Mouse (Mus musculus) MEL (cell line): ENCODE results near the gene Mrps18a. TPM values are rescaled to one million over a fixed set of nuclear protein-coding genes. Genes with fewer than 3 reads are reported as not detected.

ENCODE experiments used
- DNase-seq: peaks from one replicate; pipeline ENCODE4 v3.0.0; 2011; ENCODE audit warnings: low read depth, low spot score
- H3K27ac ChIP-seq: 2 replicates; pipeline ENCODE4 v1.5.1; 2012; ENCODE audit warnings: low read depth, mild to moderate bottlenecking, control low read depth, low read length, moderate library complexity; ENCODE audit not compliant: control insufficient read depth
- H3K27me3 ChIP-seq, 2 experiments: fragments of 150-350 bp in 1 of 2; sonication (generic) in 1 of 2; 2 replicates each; pipeline ENCODE4 v1.6.1; 2012; ENCODE audit warnings: low read length in 2 of 2, mild to moderate bottlenecking in 2 of 2, improper control_type of control experiment in 1 of 2, moderate library complexity in 1 of 2; ENCODE audit not compliant: insufficient read depth in 2 of 2, control insufficient read depth in 1 of 2
- H3K36me3 ChIP-seq, 2 experiments: 2 replicates each; pipeline ENCODE4 v1.6.1; 2012 to 2014; ENCODE audit warnings: low read length in 2 of 2, improper control_type of control experiment in 1 of 2, inconsistent platforms in 1 of 2, mild to moderate bottlenecking in 1 of 2; ENCODE audit not compliant: insufficient read depth in 2 of 2, control insufficient read depth in 1 of 2
- H3K4me1 ChIP-seq, 2 experiments: fragments of 150-350 bp in 1 of 2; sonication (generic) in 1 of 2; 2 replicates each; pipeline ENCODE4 v1.6.1; 2012; ENCODE audit warnings: low read length in 2 of 2, improper control_type of control experiment in 1 of 2, mild to moderate bottlenecking in 1 of 2; ENCODE audit not compliant: insufficient read depth in 2 of 2, control insufficient read depth in 1 of 2
- H3K4me3 ChIP-seq, 2 experiments: fragments of 150-350 bp in 1 of 2; sonication (generic) in 1 of 2; 2 replicates each; pipeline ENCODE4 v1.5.1; 2012; ENCODE audit warnings: low read depth in 2 of 2, low read length in 2 of 2, mild to moderate bottlenecking in 2 of 2, moderate library complexity in 2 of 2, control low read depth in 1 of 2, improper control_type of control experiment in 1 of 2; ENCODE audit not compliant: control insufficient read depth in 1 of 2, insufficient read depth in 1 of 2
- H3K79me2 ChIP-seq: 2 replicates; pipeline ENCODE4 v1.6.1; 2012; ENCODE audit warnings: mild to moderate bottlenecking, low read length, moderate library complexity; ENCODE audit not compliant: control insufficient read depth, poor library complexity, insufficient read depth
- H3K9ac ChIP-seq: 2 replicates; pipeline ENCODE4 v1.6.1; 2012; ENCODE audit warnings: low read depth, mild to moderate bottlenecking, control low read depth, low read length, moderate library complexity; ENCODE audit not compliant: control insufficient read depth, poor library complexity, severe bottlenecking
- H3K9me3 ChIP-seq: fragments of 150-350 bp; sonication (generic); replicated peaks from 2 replicates; pipeline ENCODE4 v1.6.1; 2012; ENCODE audit warnings: mild to moderate bottlenecking, low read length, improper control_type of control experiment, moderate library complexity; ENCODE audit not compliant: insufficient read depth
- CHD1 ChIP-seq: IDR thresholded peaks from 2 replicates; pipeline ENCODE4 v1.6.1; 2012; ENCODE audit warnings: low read depth, mild to moderate bottlenecking, inconsistent platforms, low read length, improper control_type of control experiment
- CHD2 ChIP-seq: IDR thresholded peaks from 2 replicates; pipeline ENCODE4 v1.6.1; 2011; ENCODE audit warnings: low read length, improper control_type of control experiment
- CTCF ChIP-seq, 3 experiments: IDR thresholded peaks in 2 of 3; conservative IDR thresholded peaks in 1 of 3; 2 replicates each; pipeline ENCODE4 v1.5.1; 2011 to 2012; ENCODE audit warnings: low read length in 3 of 3, low read depth in 2 of 3, mild to moderate bottlenecking in 2 of 3, improper control_type of control experiment in 1 of 3, inconsistent platforms in 1 of 3, mixed read lengths in 1 of 3, moderate library complexity in 1 of 3; ENCODE audit not compliant: control insufficient read depth in 1 of 3, insufficient read depth in 1 of 3, poor library complexity in 1 of 3, severe bottlenecking in 1 of 3
- E2F4 ChIP-seq: IDR thresholded peaks from 2 replicates; pipeline ENCODE4 v1.6.1; 2011; ENCODE audit warnings: low read depth, low read length, improper control_type of control experiment, borderline replicate concordance
- ELF1 ChIP-seq: IDR thresholded peaks from 2 replicates; pipeline ENCODE4 v1.6.1; 2014; ENCODE audit warnings: low read depth, mild to moderate bottlenecking, inconsistent platforms, low read length, improper control_type of control experiment, moderate library complexity
- EP300 ChIP-seq, 2 experiments: IDR thresholded peaks; 2 replicates each; pipeline ENCODE4 v1.6.1; 2011; ENCODE audit warnings: improper control_type of control experiment in 2 of 2, low read length in 2 of 2, low read depth in 1 of 2, mild to moderate bottlenecking in 1 of 2
- ETS1 ChIP-seq: IDR thresholded peaks from 2 replicates; pipeline ENCODE4 v1.6.1; 2012; ENCODE audit warnings: low read depth, mild to moderate bottlenecking, inconsistent platforms, low read length, improper control_type of control experiment, moderate library complexity
- GABPA ChIP-seq: IDR thresholded peaks from 2 replicates; pipeline ENCODE4 v1.6.1; 2012; ENCODE audit warnings: low read depth, mild to moderate bottlenecking, inconsistent platforms, low read length, improper control_type of control experiment, moderate library complexity
- HCFC1 ChIP-seq: IDR thresholded peaks from 2 replicates; pipeline ENCODE4 v1.6.1; 2012; ENCODE audit warnings: low read depth, mild to moderate bottlenecking, inconsistent platforms, low read length, improper control_type of control experiment, moderate library complexity
- JUND ChIP-seq: IDR thresholded peaks from 2 replicates; pipeline ENCODE4 v1.6.1; 2011; ENCODE audit warnings: low read depth, mild to moderate bottlenecking, improper control_type of control experiment, low read length
- KAT2A ChIP-seq: conservative IDR thresholded peaks from 2 replicates; pipeline ENCODE4 v1.6.1; 2012; ENCODE audit warnings: low read depth, low read length, improper control_type of control experiment, inconsistent platforms
- MAFK ChIP-seq: IDR thresholded peaks from 2 replicates; pipeline ENCODE4 v1.6.1; 2011; ENCODE audit warnings: low read depth, mild to moderate bottlenecking, low read length, improper control_type of control experiment, borderline replicate concordance
- MAX ChIP-seq: IDR thresholded peaks from 2 replicates; pipeline ENCODE4 v1.6.1; 2011; ENCODE audit warnings: low read length, improper control_type of control experiment
- MXI1 ChIP-seq: IDR thresholded peaks from 2 replicates; pipeline ENCODE4 v1.6.1; 2011; ENCODE audit warnings: mild to moderate bottlenecking, low read depth, low read length, improper control_type of control experiment
- MYB ChIP-seq: IDR thresholded peaks from 2 replicates; pipeline ENCODE4 v1.6.1; 2011; ENCODE audit warnings: mild to moderate bottlenecking, low read depth, low read length, improper control_type of control experiment
- NELFE ChIP-seq: IDR thresholded peaks from 2 replicates; pipeline ENCODE4 v1.6.1; 2011; ENCODE audit warnings: low read depth, low read length, improper control_type of control experiment
- NRF1 ChIP-seq: IDR thresholded peaks from 2 replicates; pipeline ENCODE4 v1.6.1; 2014; ENCODE audit warnings: low read depth, mild to moderate bottlenecking, inconsistent platforms, low read length, improper control_type of control experiment, moderate library complexity; ENCODE audit not compliant: poor library complexity, insufficient read depth, severe bottlenecking
- POLR2A ChIP-seq, 2 experiments: IDR thresholded peaks; 2 replicates each; pipeline ENCODE4 v1.6.1; 2011 to 2012; ENCODE audit warnings: low read length in 2 of 2, mild to moderate bottlenecking in 2 of 2, control low read depth in 1 of 2, improper control_type of control experiment in 1 of 2, low read depth in 1 of 2, moderate library complexity in 1 of 2; ENCODE audit not compliant: control insufficient read depth in 1 of 2, insufficient read depth in 1 of 2, poor library complexity in 1 of 2
- POLR2AphosphoS5 ChIP-seq: IDR thresholded peaks from 2 replicates; pipeline ENCODE4 v1.6.1; 2012; ENCODE audit warnings: low read depth, borderline replicate concordance, mild to moderate bottlenecking, inconsistent platforms, low read length, moderate library complexity, mixed read lengths
- RCOR1 ChIP-seq: IDR thresholded peaks from 2 replicates; pipeline ENCODE4 v1.6.1; 2012; ENCODE audit warnings: low read depth, mild to moderate bottlenecking, inconsistent platforms, low read length, improper control_type of control experiment
- SIN3A ChIP-seq: IDR thresholded peaks from 2 replicates; pipeline ENCODE4 v1.6.1; 2012; ENCODE audit warnings: low read length, improper control_type of control experiment, inconsistent platforms
- SMC3 ChIP-seq: IDR thresholded peaks from 2 replicates; pipeline ENCODE4 v1.6.1; 2011; ENCODE audit warnings: low read depth, low read length, improper control_type of control experiment
- TAL1 ChIP-seq: IDR thresholded peaks from 2 replicates; pipeline ENCODE4 v1.6.1; 2012; ENCODE audit warnings: mild to moderate bottlenecking, inconsistent platforms, low read length, moderate library complexity, mixed read lengths
- UBTF ChIP-seq: IDR thresholded peaks from 2 replicates; pipeline ENCODE4 v1.6.1; 2012; ENCODE audit warnings: low read depth, mild to moderate bottlenecking, inconsistent platforms, low read length, improper control_type of control experiment, moderate library complexity, borderline replicate concordance; ENCODE audit not compliant: insufficient read depth
- USF1 ChIP-seq: IDR thresholded peaks from 2 replicates; pipeline ENCODE4 v1.6.1; 2014; ENCODE audit warnings: low read depth, mild to moderate bottlenecking, inconsistent platforms, low read length, improper control_type of control experiment, moderate library complexity
- USF2 ChIP-seq, 2 experiments: IDR thresholded peaks; 2 replicates each; pipeline ENCODE4 v1.6.1; 2011 to 2012; ENCODE audit warnings: improper control_type of control experiment in 2 of 2, low read length in 2 of 2, borderline replicate concordance in 1 of 2, inconsistent platforms in 1 of 2, low read depth in 1 of 2, mild to moderate bottlenecking in 1 of 2; ENCODE audit not compliant: insufficient read depth in 1 of 2
- ZMIZ1 ChIP-seq: IDR thresholded peaks from 2 replicates; pipeline ENCODE4 v1.6.1; 2012; ENCODE audit warnings: low read depth, mild to moderate bottlenecking, inconsistent platforms, low read length, improper control_type of control experiment, moderate library complexity
- polyA plus RNA-seq, 2 experiments: library from polyadenylated mRNA; stranded (reverse) in 1 of 2; unstranded in 1 of 2; fragments of >175 nt in 1 of 2; fragments of >200 nt in 1 of 2; gene quantifications; 2 replicates each; pipeline versions ENCODE4 v1.2.1 to v1.2.4; 2012; ENCODE audit warnings: low replicate concordance in 2 of 2, low read depth in 1 of 2; ENCODE audit not compliant: insufficient read length in 2 of 2, insufficient read depth in 1 of 2, missing spikeins in 1 of 2
- total RNA-seq: library from RNA; depleted of rRNA; stranded (reverse); fragments of 300-350 nt; gene quantifications from 2 replicates; pipeline ENCODE4 v1.2.3, GENCODE M21; 2012

The Mrps18a gene
- total and polyA plus RNA-seq, 3 experiments = 159 to 181 TPM; not detected in 1

- Histone ChIP-seq H3K27ac (no peak overlapping the region), H3K9me3 (no peaks in the 10 kb centered on the region), H3K27me3 (no peaks in the 10 kb centered on the region), H3K79me2 (peaks cover 12% of the 10 kb centered on the region; the same call in 1 of the 2 replicates), H3K9ac (no peak overlapping the region), H3K4me1 (no peaks in the 10 kb centered on the region), H3K36me3 (peaks cover 0 to 6% of the 10 kb centered on the region in 2 experiments; a peak in 2 of 4 replicates), H3K4me3 (no peak overlapping the region)
- DNase-seq = no peak
- TF ChIP-seq EP300 (IDR thresholded peaks at IDR 0.05; ENCODE audit: low read depth in 1 of 2, low read length in 2 of 2) (no peak), RCOR1 (no peak), POLR2A (IDR thresholded peaks at IDR 0.05; ENCODE audit: control insufficient read depth in 1 of 2, insufficient read depth in 1 of 2, low read depth in 1 of 2, low read length in 2 of 2, poor library complexity in 1 of 2) (no peak), CHD1 (no peak), ZMIZ1 (no peak), E2F4 (no peak), MAX (no peak), NELFE (no peak), CHD2 (no peak), USF1 (no peak), GABPA (no peak), ELF1 (no peak), MXI1 (no peak), TAL1 (no peak), CTCF (IDR thresholded peaks at IDR 0.05 in 2 of 3, conservative IDR thresholded peaks at IDR 0.05 in 1 of 3; ENCODE audit: control insufficient read depth in 1 of 3, insufficient read depth in 1 of 3, low read depth in 2 of 3, low read length in 3 of 3, poor library complexity in 1 of 3, severe bottlenecking in 1 of 3) (no peak), NRF1 (no peak), MYB (no peak)
Observed at GRCm38 (mm10) chr17:46119641-46120040, 8.9 kb downstream of the Mrps18a start.

- Histone ChIP-seq H3K27ac (no peak overlapping the region), H3K79me2 (no peaks in the 10 kb centered on the region), H3K9me3 (no peaks in the 10 kb centered on the region), H3K36me3 (peaks cover 0 to 6% of the 10 kb centered on the region in 2 experiments; a peak in 2 of 4 replicates), H3K4me1 (no peaks in the 10 kb centered on the region), H3K9ac (no peak overlapping the region), H3K27me3 (no peaks in the 10 kb centered on the region), H3K4me3 (no peak overlapping the region)
- DNase-seq = no peak
- TF ChIP-seq SMC3 = no peak
- no peak for TF ChIP-seq ETS1
- TF ChIP-seq CTCF (IDR thresholded peaks at IDR 0.05 in 2 of 3, conservative IDR thresholded peaks at IDR 0.05 in 1 of 3; ENCODE audit: control insufficient read depth in 1 of 3, insufficient read depth in 1 of 3, low read depth in 2 of 3, low read length in 3 of 3, poor library complexity in 1 of 3, severe bottlenecking in 1 of 3) = no peak
- no peak for TF ChIP-seq MAFK
- no peak for TF ChIP-seq SIN3A
- TF ChIP-seq CHD1 = no peak
- no peak for TF ChIP-seq JUND
- TF ChIP-seq KAT2A = no peak
- no peak for TF ChIP-seq POLR2AphosphoS5
- TF ChIP-seq USF1 = no peak
- TF ChIP-seq UBTF = no peak
- no peak for TF ChIP-seq TAL1
- TF ChIP-seq MYB = no peak
- no peak for TF ChIP-seq MAX
- no peak for TF ChIP-seq USF2 (IDR thresholded peaks at IDR 0.05; ENCODE audit: borderline replicate concordance in 1 of 2, insufficient read depth in 1 of 2, low read depth in 1 of 2, low read length in 2 of 2)
- no peak for TF ChIP-seq ZMIZ1
- TF ChIP-seq ELF1 = no peak
- TF ChIP-seq NELFE = no peak
- TF ChIP-seq HCFC1 = no peak
- no peak for TF ChIP-seq CHD2
Observed at GRCm38 (mm10) chr17:46122791-46123190, 12.0 kb downstream of the Mrps18a start.
